Comparison of ENCODE assay signal across 8 mouse cellular contexts in the genomic region with DNA sequence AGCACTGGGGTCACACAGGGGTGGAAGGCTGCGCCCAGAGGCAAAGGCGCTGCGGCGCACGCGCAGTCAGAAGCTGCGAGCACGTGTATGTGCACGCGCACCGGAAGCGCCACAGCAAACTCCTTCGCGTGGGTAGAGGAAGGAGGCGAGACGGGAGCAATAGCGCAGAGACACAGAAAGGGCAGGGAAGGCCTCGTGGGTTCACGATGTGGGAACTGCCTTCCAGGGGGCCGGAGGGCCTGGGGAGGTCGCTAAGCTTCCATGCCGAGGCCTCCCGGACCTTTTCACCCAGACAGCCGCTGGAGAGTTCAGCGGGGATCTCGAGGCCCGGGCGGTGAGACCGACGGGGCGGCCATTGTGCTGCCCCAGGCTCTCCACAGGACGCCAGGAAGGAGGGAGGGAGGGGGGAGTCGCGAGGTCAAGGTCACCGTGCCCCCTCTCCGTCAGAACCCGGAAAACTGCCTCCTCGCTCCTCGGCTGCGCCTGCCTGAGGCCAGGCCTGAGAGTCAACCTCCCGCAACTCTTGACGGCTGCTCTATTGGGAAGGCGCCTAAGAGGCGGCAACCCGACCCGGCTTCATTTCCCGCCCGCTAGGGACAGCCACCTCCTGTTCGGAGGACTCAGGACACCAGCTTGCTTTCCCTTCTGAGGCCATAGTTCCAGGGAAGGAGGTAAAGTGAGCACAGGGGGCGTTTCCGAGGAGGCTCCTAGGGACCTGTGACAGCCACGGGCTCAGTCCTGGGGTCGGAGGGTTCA. TPM values are rescaled to one million over a fixed set of nuclear protein-coding genes. Genes with fewer than 3 reads are reported as not detected.
DNase-seq lines count a peak whose midpoint lies in the region; ATAC-seq lines count a peak whose summit lies in the region.

Slc6a16 (plus strand) TSS at position 453 of the 756 bp plus-strand sequence.

- WGBS in lung, embryonic 15.5 days: 16% methylated on average over 52 of the region's 53 CpGs
- 9% methylated on average over 45 of the region's 53 CpGs for WGBS in forebrain, embryonic 11.5 days
- 11% methylated on average over 50 of the region's 53 CpGs for WGBS in limb, embryonic 11.5 days
- WGBS in neural tube, embryonic 13.5 days: 11% methylated on average over 53 of the region's 53 CpGs

- H3K4me1 ChIP-seq in lung, embryonic 15.5 days: peaks cover 16% of the 10 kb centered on the region
- peaks cover 4% of the 10 kb centered on the region; the same call in 1 of the 2 replicates for H3K4me1 ChIP-seq in forebrain, embryonic 11.5 days (replicated peaks; ENCODE audit: control insufficient read depth, insufficient read depth, low read length)
- H3K4me1 ChIP-seq in limb, embryonic 11.5 days (ENCODE audit: control insufficient read depth, insufficient read depth, low read length): 0 out of 2 replicates have a peak, but pooled peaks cover 8% of the 10 kb centered on the region
- H3K4me1 ChIP-seq in neural tube, embryonic 13.5 days (replicated peaks): peaks cover 11% of the 10 kb centered on the region; the same call in 1 of the 2 replicates

- DNase-seq in lung, adult 18-20 months: no peak
- peak; percentile 74 for DNase-seq in forebrain, embryonic 11.5 days (ENCODE audit: low spot score)
- DNase-seq in kidney, adult 11 months: peak; percentile 54
- DNase-seq in limb, embryonic 11.5 days (ENCODE audit: low spot score): peak; percentile 77
- DNase-seq in thymus, postnatal 10 days (ENCODE audit: low spot score in 2 of 2): no peak

- H3K4me3 ChIP-seq in lung, embryonic 15.5 days: peak within 1 kb of the TSS; percentile 21
- peak within 1 kb of the TSS; percentile 21; the same call in 1 of the 2 replicates for H3K4me3 ChIP-seq in forebrain, embryonic 11.5 days (ENCODE audit: low read depth, low read length)
- peak within 1 kb of the TSS; percentile 19; the same call in 1 of the 2 replicates for H3K4me3 ChIP-seq in limb, embryonic 11.5 days (ENCODE audit: low read depth, low read length)
- H3K4me3 ChIP-seq in neural tube, embryonic 13.5 days: peak within 1 kb of the TSS; percentile 38

- H3K27ac ChIP-seq in lung, embryonic 15.5 days: no peak within 1 kb of the TSS
- no peak within 1 kb of the TSS for H3K27ac ChIP-seq in forebrain, embryonic 11.5 days (ENCODE audit: low read depth, low read length)
- no peak within 1 kb of the TSS for H3K27ac ChIP-seq in limb, embryonic 11.5 days (replicated peaks; ENCODE audit: low read depth, low read length)
- no peak within 1 kb of the TSS for H3K27ac ChIP-seq in neural tube, embryonic 13.5 days (replicated peaks)

- no peaks in the 10 kb centered on the region for H3K27me3 ChIP-seq in lung, embryonic 15.5 days
- H3K27me3 ChIP-seq in forebrain, embryonic 11.5 days (ENCODE audit: control insufficient read depth, insufficient read depth, low read length): peaks cover 14% of the 10 kb centered on the region
- H3K27me3 ChIP-seq in limb, embryonic 11.5 days (ENCODE audit: control insufficient read depth, insufficient read depth, low read length): peaks cover 3% of the 10 kb centered on the region; the same call in 1 of the 2 replicates
- peaks cover 58% of the 10 kb centered on the region for H3K27me3 ChIP-seq in neural tube, embryonic 13.5 days

- ATAC-seq in lung, embryonic 15.5 days (ENCODE audit: borderline replicate concordance, extremely low read depth, low FRiP score, low TSS enrichment): no peak
- ATAC-seq in forebrain, embryonic 11.5 days (replicated peaks; ENCODE audit: low FRiP score): no peak
- ATAC-seq in limb, embryonic 11.5 days (ENCODE audit: insufficient number of reproducible peaks, low FRiP score, low TSS enrichment, low read depth): 0 out of 2 replicates have a peak, but pooled peaks have one; percentile 23
- ATAC-seq in neural tube, embryonic 13.5 days (ENCODE audit: low read depth): peak; percentile 57
- ATAC-seq in megakaryocyte progenitor cell, adult 5-6 weeks (replicated peaks; ENCODE audit: poor library complexity): no peak

- H3K9ac ChIP-seq in lung, embryonic 15.5 days: peak within 1 kb of the TSS; percentile 5; the same call in 1 of the 2 replicates
- H3K9ac ChIP-seq in forebrain, embryonic 11.5 days (ENCODE audit: low read length): peak within 1 kb of the TSS; percentile 3
- peak within 1 kb of the TSS; percentile 39 for H3K9ac ChIP-seq in limb, embryonic 11.5 days (ENCODE audit: low read length)
- H3K9ac ChIP-seq in neural tube, embryonic 13.5 days: peak within 1 kb of the TSS; percentile 54

- H3K4me2 ChIP-seq in lung, embryonic 15.5 days: peak within 1 kb of the TSS; percentile 43
- H3K4me2 ChIP-seq in forebrain, embryonic 11.5 days (ENCODE audit: low read depth, low read length, severe bottlenecking): peak within 1 kb of the TSS; percentile 39
- peak within 1 kb of the TSS; percentile 48 for H3K4me2 ChIP-seq in limb, embryonic 11.5 days (ENCODE audit: low read depth, severe bottlenecking)
- peak within 1 kb of the TSS; percentile 69 for H3K4me2 ChIP-seq in neural tube, embryonic 13.5 days

- H3K36me3 ChIP-seq in lung, embryonic 15.5 days: no peaks in the 10 kb centered on the region
- H3K36me3 ChIP-seq in forebrain, embryonic 11.5 days (ENCODE audit: control insufficient read depth, insufficient read depth, low read length): no peaks in the 10 kb centered on the region
- H3K36me3 ChIP-seq in limb, embryonic 11.5 days (ENCODE audit: control insufficient read depth, insufficient read depth, low read length): no peaks in the 10 kb centered on the region
- H3K36me3 ChIP-seq in neural tube, embryonic 13.5 days: no peaks in the 10 kb centered on the region

- H3K9me3 ChIP-seq in lung, embryonic 15.5 days: no peaks in the 10 kb centered on the region
- H3K9me3 ChIP-seq in forebrain, embryonic 11.5 days (ENCODE audit: control insufficient read depth, low read length): no peaks in the 10 kb centered on the region
- H3K9me3 ChIP-seq in limb, embryonic 11.5 days (ENCODE audit: control insufficient read depth, low read length): no peaks in the 10 kb centered on the region
- H3K9me3 ChIP-seq in neural tube, embryonic 13.5 days: no peaks in the 10 kb centered on the region

RNA-seq across cellular contexts. Expression of gene Slc6a16, which starts in this region (rescaled TPM):
- polyA plus RNA-seq in lung, embryonic 15.5 days (2015; fragmentation: Nextera tagmentation; extraction: Ambion mirVana): 0.16 TPM in 1 of 2 replicates, not detected in the other
- polyA plus RNA-seq in forebrain, embryonic 11.5 days (2014; fragmentation: Nextera tagmentation; extraction: Ambion mirVana): 0.36 TPM in 1 of 2 replicates, not detected in the other
- polyA plus RNA-seq in limb, embryonic 11.5 days (2014; fragmentation: Nextera tagmentation; extraction: Ambion mirVana): 0.20 and 0.36 TPM in 2 replicates
- polyA plus RNA-seq in neural tube, embryonic 13.5 days (2015; fragmentation: Nextera tagmentation; extraction: Ambion mirVana): 0.18 and 0.27 TPM in 2 replicates
- total RNA-seq in megakaryocyte progenitor cell, adult 5-6 weeks (2015): not detected in 2 replicates
- total RNA-seq in megakaryocyte progenitor cell, adult 5-6 weeks (2017): not detected in 2 replicates

Comparison
In these comparisons a context has a peak if more than half of its experiments do, and no peak if none do; other contexts are left out.
1. Peak in DNase-seq, H3K4me3 ChIP-seq, H3K9ac ChIP-seq and H3K4me2 ChIP-seq in forebrain, embryonic 11.5 days; RNA of the gene not detected or under 1 TPM.
2. Peak in DNase-seq, ATAC-seq, H3K4me3 ChIP-seq, H3K9ac ChIP-seq and H3K4me2 ChIP-seq in limb, embryonic 11.5 days; RNA of the gene not detected or under 1 TPM.
3. Peak in ATAC-seq, H3K4me3 ChIP-seq, H3K9ac ChIP-seq and H3K4me2 ChIP-seq in neural tube, embryonic 13.5 days; RNA of the gene not detected or under 1 TPM.
4. H3K9ac ChIP-seq: peak in every context shown above with its lines; median percentile 54 in neural tube, embryonic 13.5 days; 39 in limb, embryonic 11.5 days; 5 in lung, embryonic 15.5 days; 3 in forebrain, embryonic 11.5 days.